Mouse (Mus musculus): ENCODE measurements around the gene Tmem245.

Tmem245 gene

GRCm38 (mm10) chr4:56946641-56947640, at the start of gene Tmem245:
TSS of gene Tmem245 (minus strand) at chr4:56947437.
- peak; percentile 73 for DNase-seq (ENCODE audit: extremely low read depth, low read depth, low spot score)

- no peak for DNase-seq (ENCODE audit: extremely low read depth, low read depth, low spot score)
These were observed 46.1 kb upstream of the Tmem245 start for GRCm38 (mm10) chr4:56993331-56993730.

GRCm38 (mm10) chr4:56991951-56992350, 44.7 kb upstream of the Tmem245 start:
- DNase-seq (ENCODE audit: extremely low read depth, low read depth, low spot score) = no peak

- no peak for DNase-seq (ENCODE audit: extremely low read depth, low read depth, low spot score)
These were observed 43.0 kb upstream of the Tmem245 start, which contains the start of gene Frrs1l for GRCm38 (mm10) chr4:56990215-56990584. TSS of gene Frrs1l (minus strand) at chr4:56990391.

GRCm38 (mm10) chr4:56989431-56990214, 42.4 kb upstream of the Tmem245 start:
- no peak for DNase-seq (ENCODE audit: extremely low read depth, low read depth, low spot score)

- DNase-seq (ENCODE audit: extremely low read depth, low read depth, low spot score) = no peak
These were observed 18.4 kb upstream of the Tmem245 start for GRCm38 (mm10) chr4:56965586-56966179.

- no peak for DNase-seq (ENCODE audit: extremely low read depth, low read depth, low spot score)
These were observed 16.4 kb upstream of the Tmem245 start for GRCm38 (mm10) chr4:56963687-56964086.

- peak; percentile 55 for DNase-seq (ENCODE audit: extremely low read depth, low read depth, low spot score)
These were observed 14.2 kb upstream of the Tmem245 start for GRCm38 (mm10) chr4:56961320-56961925.

- no peak for DNase-seq (ENCODE audit: extremely low read depth, low read depth, low spot score)
These were observed 10.3 kb upstream of the Tmem245 start for GRCm38 (mm10) chr4:56957518-56957917.

- DNase-seq (ENCODE audit: extremely low read depth, low read depth, low spot score) = no peak
These were observed 6.0 kb upstream of the Tmem245 start for GRCm38 (mm10) chr4:56953235-56953634.

GRCm38 (mm10) chr4:56951701-56952100, 4.5 kb upstream of the Tmem245 start:
- no peak for DNase-seq (ENCODE audit: extremely low read depth, low read depth, low spot score)

GRCm38 (mm10) chr4:56949494-56949893, 2.3 kb upstream of the Tmem245 start:
- DNase-seq (ENCODE audit: extremely low read depth, low read depth, low spot score) = no peak

GRCm38 (mm10) chr4:56946180-56946579, 1.1 kb downstream of the Tmem245 start:
- no peak for DNase-seq (ENCODE audit: extremely low read depth, low read depth, low spot score)

- no peak for DNase-seq (ENCODE audit: extremely low read depth, low read depth, low spot score)
These were observed 3.0 kb downstream of the Tmem245 start for GRCm38 (mm10) chr4:56944286-56944685.

- DNase-seq (ENCODE audit: extremely low read depth, low read depth, low spot score) = no peak
These were observed 4.0 kb downstream of the Tmem245 start for GRCm38 (mm10) chr4:56943258-56943657.

- DNase-seq (ENCODE audit: extremely low read depth, low read depth, low spot score) = peak; percentile 39
These were observed 4.7 kb downstream of the Tmem245 start for GRCm38 (mm10) chr4:56942567-56942966.

- no peak for DNase-seq (ENCODE audit: extremely low read depth, low read depth, low spot score)
These were observed 5.8 kb downstream of the Tmem245 start for GRCm38 (mm10) chr4:56941481-56941880.

- DNase-seq (ENCODE audit: extremely low read depth, low read depth, low spot score) = no peak
These were observed 10.1 kb downstream of the Tmem245 start for GRCm38 (mm10) chr4:56937136-56937535.

- DNase-seq (ENCODE audit: extremely low read depth, low read depth, low spot score) = no peak
These were observed 11.9 kb downstream of the Tmem245 start for GRCm38 (mm10) chr4:56935327-56935726.

GRCm38 (mm10) chr4:56933154-56933553, 14.1 kb downstream of the Tmem245 start:
- no peak for DNase-seq (ENCODE audit: extremely low read depth, low read depth, low spot score)

- no peak for DNase-seq (ENCODE audit: extremely low read depth, low read depth, low spot score)
These were observed 15.1 kb downstream of the Tmem245 start for GRCm38 (mm10) chr4:56932096-56932495.

Measured in fat pad, adult 2 months (tissue).